Mouse (Mus musculus) midbrain, postnatal 0 days (tissue): Measurements from ENCODE around the gene Cmtm6. TPM values are rescaled to one million over a fixed set of nuclear protein-coding genes. Genes with fewer than 3 reads are reported as not detected.

Source experiments
- ATAC-seq: fragments of 200-750 bp; cut with Nextera tagmentation; 2 replicates; pipeline ENCODE4 v1.8.0; 2017; ENCODE audit warnings: moderate number of reproducible peaks, mild to moderate bottlenecking, moderate TSS enrichment, moderate library complexity; ENCODE audit not compliant: low FRiP score
- DNase-seq: peaks from one replicate; pipeline ENCODE4 v3.0.0-alpha.2; 2015; ENCODE audit warnings: low spot score
- H3K27ac ChIP-seq: fragments of 300-500 bp; sonication (generic); 2 replicates; pipeline ENCODE4 v1.5.1; 2014; ENCODE audit warnings: low read depth, mild to moderate bottlenecking, low read length, mixed read lengths
- H3K27me3 ChIP-seq: fragments of 300-500 bp; sonication (generic); 2 replicates; pipeline ENCODE4 v1.6.1; 2014; ENCODE audit warnings: low read length, control low read depth, mixed read lengths; ENCODE audit not compliant: insufficient read depth
- H3K36me3 ChIP-seq: fragments of 300-500 bp; sonication (generic); 2 replicates; pipeline ENCODE4 v1.6.1; 2014; ENCODE audit warnings: low read length, control low read depth, mixed read lengths; ENCODE audit not compliant: insufficient read depth
- H3K4me1 ChIP-seq: fragments of 300-500 bp; sonication (generic); 2 replicates; pipeline ENCODE4 v1.6.1; 2014; ENCODE audit warnings: mild to moderate bottlenecking, control low read depth, antibody characterized with exemption, low read length, mixed read lengths; ENCODE audit not compliant: insufficient read depth
- H3K4me2 ChIP-seq: fragments of 300-500 bp; sonication (generic); 2 replicates; pipeline ENCODE4 v1.6.1; 2014; ENCODE audit warnings: low read depth, mild to moderate bottlenecking, low read length, mixed read lengths; ENCODE audit not compliant: poor library complexity, severe bottlenecking
- H3K4me3 ChIP-seq: fragments of 300-500 bp; sonication (generic); 2 replicates; pipeline ENCODE4 v1.5.1; 2014; ENCODE audit warnings: low read depth, mild to moderate bottlenecking, low read length, moderate library complexity
- H3K9ac ChIP-seq: fragments of 300-500 bp; sonication (generic); replicated peaks from 2 replicates; pipeline ENCODE4 v1.6.1; 2014; ENCODE audit warnings: mild to moderate bottlenecking, low read length, moderate library complexity, mixed read lengths; ENCODE audit not compliant: poor library complexity, severe bottlenecking
- H3K9me3 ChIP-seq: fragments of 300-500 bp; sonication (generic); 2 replicates; pipeline ENCODE4 v1.6.1; 2016; ENCODE audit warnings: low read length, control low read depth
- CTCF ChIP-seq: IDR thresholded peaks from 2 replicates; pipeline ENCODE4 v1.5.1; 2016; ENCODE audit warnings: antibody characterized with exemption, mild to moderate bottlenecking
- WGBS: fragments of 180-500 bp; shearing (Covaris S2); extraction: QIAGEN DNeasy Blood & Tissue Kit; methylation state at CpG from one replicate; pipeline ENCODE4 v1.1.7; 2014; 5-methylcytosine and 5-hydroxymethylcytosine counted together
- polyA plus RNA-seq: library from polyadenylated mRNA; unstranded; fragments of >200 nt; fragmentation: Nextera tagmentation; extraction: Ambion mirVana; gene quantifications from 2 replicates; pipeline ENCODE4 v1.2.1, GENCODE M21; 2015
- total RNA-seq: library from RNA; depleted of rRNA; stranded (reverse); fragments of >200 nt; gene quantifications from 2 replicates; pipeline ENCODE4 v1.2.3, GENCODE M21; 2014

Gene Cmtm6
- total and polyA plus RNA-seq, 2 experiments from 2014 or later, result 19.2 to 19.3 TPM

DNA sequence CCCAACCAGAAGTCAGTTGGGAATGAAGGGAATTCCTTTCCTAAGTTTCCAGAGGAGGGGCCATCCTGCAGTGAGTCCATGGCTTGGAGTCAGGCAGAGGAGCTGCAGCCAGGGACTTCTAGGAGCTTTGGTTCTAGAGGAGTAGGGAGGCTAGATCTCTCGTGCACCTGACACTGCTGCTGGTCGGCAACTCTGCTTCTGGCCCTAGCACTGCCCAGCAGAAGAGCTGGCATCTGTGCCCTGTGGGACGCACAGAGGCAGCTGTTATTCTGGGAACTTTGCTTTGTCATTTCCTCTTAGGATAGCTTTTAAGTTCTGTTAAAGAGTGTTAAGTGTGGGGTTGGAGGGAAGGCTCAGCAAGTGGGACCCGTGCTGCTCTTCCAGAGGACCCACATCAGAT, 14.7 kb downstream of the Cmtm6 start:
- H3K4me3 ChIP-seq, result no peak overlapping the region
- no peaks in the 10 kb centered on the region for H3K27me3 ChIP-seq
- H3K9ac ChIP-seq, result no peak overlapping the region
- H3K27ac ChIP-seq, result no peak overlapping the region
- no peaks in the 10 kb centered on the region for H3K4me1 ChIP-seq
- peaks cover 8% of the 10 kb centered on the region; the same call in 1 of the 2 replicates for H3K36me3 ChIP-seq
- no peak for TF ChIP-seq CTCF
- WGBS, result 87% methylated on average over 4 of the region's 4 CpGs
- DNase-seq (no peak), ATAC-seq (no peak)
- no peak overlapping the region for H3K4me2 ChIP-seq
- H3K9me3 ChIP-seq, result no peaks in the 10 kb centered on the region

DNA sequence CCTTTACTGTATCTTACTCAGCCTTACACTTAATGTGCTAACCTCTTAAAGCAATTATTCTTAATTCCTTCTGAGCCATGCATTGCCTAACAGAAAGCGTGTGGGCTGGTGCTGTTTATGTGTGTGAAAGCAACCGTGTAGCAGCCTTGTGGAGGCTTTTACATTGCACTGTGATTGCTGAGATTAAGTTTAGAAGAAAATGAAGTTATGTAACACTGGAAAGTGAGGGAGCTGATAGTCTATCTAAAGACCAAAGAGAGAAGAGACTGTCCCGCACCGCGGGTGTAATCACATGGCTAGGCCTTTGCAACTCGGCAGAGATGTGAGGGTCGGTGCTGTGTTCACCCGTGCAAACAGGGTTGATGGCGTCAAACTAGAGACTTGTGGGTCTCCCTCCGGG, 16.1 kb downstream of the Cmtm6 start:
- Histone ChIP-seq H3K36me3 (peaks cover 8% of the 10 kb centered on the region; the same call in 1 of the 2 replicates), H3K27me3 (no peaks in the 10 kb centered on the region), H3K9ac (no peak overlapping the region), H3K4me3 (no peak overlapping the region), H3K9me3 (no peaks in the 10 kb centered on the region), H3K4me2 (no peak overlapping the region), H3K4me1 (no peaks in the 10 kb centered on the region), H3K27ac (no peak overlapping the region)
- 86% methylated on average over 10 of the region's 10 CpGs for WGBS
- no peak for ATAC-seq
- no peak for TF ChIP-seq CTCF
- DNase-seq, result no peak

DNA sequence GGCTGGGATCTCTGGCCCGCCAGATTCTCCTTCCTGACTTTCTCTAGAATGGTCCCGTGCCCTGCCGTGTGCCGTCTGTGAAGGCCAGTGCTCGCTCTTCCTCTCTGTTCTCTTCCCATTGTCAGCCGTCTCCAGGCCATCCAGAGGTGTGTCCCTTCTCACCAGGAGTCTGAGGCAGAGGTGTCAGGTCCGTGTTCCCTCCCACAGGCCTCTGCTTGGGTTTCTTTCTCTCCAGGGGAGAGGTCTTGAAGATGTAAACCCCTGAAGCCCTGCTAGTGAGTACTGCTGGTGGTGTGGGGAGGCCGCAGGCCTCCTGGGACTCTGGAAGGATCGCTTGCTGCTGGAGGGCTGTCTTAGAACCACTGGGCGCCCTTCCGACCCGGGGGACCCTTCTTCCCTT, 16.6 kb downstream of the Cmtm6 start:
- Histone ChIP-seq H3K9ac (no peak overlapping the region), H3K9me3 (no peaks in the 10 kb centered on the region), H3K36me3 (peaks cover 8% of the 10 kb centered on the region; the same call in 1 of the 2 replicates), H3K4me3 (no peak overlapping the region), H3K27ac (no peak overlapping the region), H3K27me3 (no peaks in the 10 kb centered on the region), H3K4me1 (no peaks in the 10 kb centered on the region), H3K4me2 (no peak overlapping the region)
- ATAC-seq (no peak), DNase-seq (no peak)
- no peak for TF ChIP-seq CTCF
- WGBS, result 88% methylated on average over 12 of the region's 12 CpGs

DNA sequence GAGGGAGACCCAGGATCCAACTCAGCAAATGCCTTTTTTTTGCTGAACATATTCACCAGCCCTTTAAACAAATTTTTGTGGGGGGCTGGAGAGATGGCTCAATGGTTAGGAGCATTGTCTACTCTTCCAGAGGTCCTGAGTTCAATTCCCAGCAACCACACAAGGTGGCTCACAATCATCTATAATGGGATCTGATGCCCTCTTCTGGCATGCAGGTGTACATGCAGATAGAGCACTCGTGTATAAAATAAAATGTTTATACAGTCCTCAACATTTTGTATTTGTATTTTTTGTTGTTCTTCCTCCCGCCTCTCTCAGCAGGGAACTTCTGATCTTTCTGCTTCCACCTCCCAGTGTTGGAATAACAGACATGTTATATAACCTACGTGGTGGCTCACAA, 20.7 kb downstream of the Cmtm6 start:
- WGBS, result 80% methylated on average over 3 of the region's 3 CpGs
- Histone ChIP-seq H3K27ac (no peak overlapping the region), H3K27me3 (no peaks in the 10 kb centered on the region), H3K9me3 (no peaks in the 10 kb centered on the region), H3K4me3 (no peak overlapping the region), H3K4me1 (no peaks in the 10 kb centered on the region), H3K36me3 (peaks cover 8% of the 10 kb centered on the region; the same call in 1 of the 2 replicates), H3K4me2 (no peak overlapping the region), H3K9ac (no peak overlapping the region)
- ATAC-seq, result no peak
- DNase-seq, result no peak
- TF ChIP-seq CTCF, result peak; percentile 42

DNA sequence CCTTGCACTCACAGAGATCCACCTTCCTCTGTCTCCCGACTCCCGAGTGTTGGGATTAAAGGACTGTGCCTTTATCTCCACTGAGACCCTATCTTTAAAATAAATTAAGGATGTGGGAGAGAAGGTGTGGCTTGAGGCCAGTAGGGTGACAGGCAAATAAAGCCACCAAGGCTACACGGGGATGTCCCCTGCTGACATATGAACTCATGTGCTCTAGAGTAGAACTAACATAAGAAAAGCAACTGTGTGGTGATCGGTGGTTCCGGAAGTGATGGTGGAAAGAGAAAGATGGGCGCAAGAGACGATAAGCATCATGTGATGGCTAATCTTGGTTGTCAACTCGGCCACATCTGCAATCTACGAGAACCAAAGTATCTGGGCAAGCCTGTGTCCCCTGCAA, 21.4 kb downstream of the Cmtm6 start:
- peak overlapping the region; percentile 65 for H3K4me2 ChIP-seq
- no peaks in the 10 kb centered on the region for H3K9me3 ChIP-seq
- no peaks in the 10 kb centered on the region for H3K4me1 ChIP-seq
- H3K27ac ChIP-seq, result peak overlapping the region; percentile 47; the same call in 1 of the 2 replicates
- H3K36me3 ChIP-seq, result peaks cover 5% of the 10 kb centered on the region; the same call in 1 of the 2 replicates
- no peak for TF ChIP-seq CTCF
- whole genome bisulfite sequencing, result 70% methylated on average over 9 of the region's 9 CpGs
- no peak for ATAC-seq
- H3K27me3 ChIP-seq, result no peaks in the 10 kb centered on the region
- H3K4me3 ChIP-seq, result peak overlapping the region; percentile 42; the same call in 1 of the 2 replicates
- H3K9ac ChIP-seq, result peak overlapping the region; percentile 59; the same call in 1 of the 2 replicates
- DNase-seq, result no peak

DNA sequence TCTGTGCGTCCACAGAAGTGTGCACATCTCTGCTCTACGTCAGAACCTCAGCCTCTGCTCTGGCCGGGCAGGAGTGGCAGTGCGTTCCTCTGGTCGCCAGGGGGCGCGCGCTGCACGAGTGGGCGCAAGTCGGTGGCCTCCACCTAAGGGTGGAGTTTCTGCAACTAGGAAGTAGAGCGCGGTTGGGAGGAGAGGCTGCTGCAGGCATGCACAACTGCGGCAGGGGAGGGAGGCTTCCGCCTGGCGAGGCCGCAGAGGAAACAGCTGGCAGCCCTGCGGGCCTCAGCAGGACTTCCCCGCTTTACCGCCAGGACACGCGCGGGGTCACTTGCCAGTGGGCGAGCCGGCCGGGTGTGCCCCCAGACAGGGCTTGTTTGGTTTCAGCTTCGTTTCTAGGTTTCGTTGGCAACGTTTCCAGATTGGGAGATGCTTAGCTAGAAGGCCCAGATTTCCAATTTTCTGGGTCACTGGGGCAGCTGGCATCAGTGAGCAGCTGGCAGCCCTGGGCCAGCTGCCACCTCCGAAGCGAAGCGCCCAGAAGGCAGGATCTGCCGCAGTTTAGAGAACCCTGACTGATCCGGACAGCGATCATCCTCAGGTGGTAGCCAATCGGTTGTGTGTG, 22.1 kb downstream of the Cmtm6 start:
- Histone ChIP-seq H3K4me3 (peak overlapping the region; percentile 42), H3K27ac (peak overlapping the region; percentile 48; the same call in 1 of the 2 replicates), H3K4me2 (peak overlapping the region; percentile 65), H3K9ac (peak overlapping the region; percentile 59), H3K9me3 (no peaks in the 10 kb centered on the region), H3K27me3 (no peaks in the 10 kb centered on the region), H3K4me1 (no peaks in the 10 kb centered on the region), H3K36me3 (no peaks in the 10 kb centered on the region)
- peak; percentile 93 for DNase-seq
- TF ChIP-seq CTCF, result peak; percentile 98
- peak; percentile 87 for ATAC-seq
- WGBS, result 2% methylated on average over 35 of the region's 36 CpGs
